Mouse (Mus musculus) olfactory bulb, adult 2 months (tissue): ENCODE data around the gene Cntnap2.

Experiments
- CTCF ChIP-seq: fragments of 200-500 bp; IDR thresholded peaks from 2 replicates; pipeline ENCODE4 v1.5.1; 2012; ENCODE audit warnings: low read depth, mild to moderate bottlenecking, low read length, moderate library complexity; ENCODE audit not compliant: insufficient read depth
- POLR2A ChIP-seq: fragments of 200-500 bp; IDR thresholded peaks from 2 replicates; pipeline ENCODE4 v1.6.1; 2012; ENCODE audit warnings: mild to moderate bottlenecking, low read depth, low read length, moderate library complexity; ENCODE audit not compliant: insufficient read depth

- TF ChIP-seq POLR2A (no peak), CTCF (no peak)
Observed at GRCm38 (mm10) chr6:47269455-47269854, 2210.3 kb downstream of the Cntnap2 start.
